8 mouse cellular contexts compared by ENCODE assay signal in the genomic region with DNA sequence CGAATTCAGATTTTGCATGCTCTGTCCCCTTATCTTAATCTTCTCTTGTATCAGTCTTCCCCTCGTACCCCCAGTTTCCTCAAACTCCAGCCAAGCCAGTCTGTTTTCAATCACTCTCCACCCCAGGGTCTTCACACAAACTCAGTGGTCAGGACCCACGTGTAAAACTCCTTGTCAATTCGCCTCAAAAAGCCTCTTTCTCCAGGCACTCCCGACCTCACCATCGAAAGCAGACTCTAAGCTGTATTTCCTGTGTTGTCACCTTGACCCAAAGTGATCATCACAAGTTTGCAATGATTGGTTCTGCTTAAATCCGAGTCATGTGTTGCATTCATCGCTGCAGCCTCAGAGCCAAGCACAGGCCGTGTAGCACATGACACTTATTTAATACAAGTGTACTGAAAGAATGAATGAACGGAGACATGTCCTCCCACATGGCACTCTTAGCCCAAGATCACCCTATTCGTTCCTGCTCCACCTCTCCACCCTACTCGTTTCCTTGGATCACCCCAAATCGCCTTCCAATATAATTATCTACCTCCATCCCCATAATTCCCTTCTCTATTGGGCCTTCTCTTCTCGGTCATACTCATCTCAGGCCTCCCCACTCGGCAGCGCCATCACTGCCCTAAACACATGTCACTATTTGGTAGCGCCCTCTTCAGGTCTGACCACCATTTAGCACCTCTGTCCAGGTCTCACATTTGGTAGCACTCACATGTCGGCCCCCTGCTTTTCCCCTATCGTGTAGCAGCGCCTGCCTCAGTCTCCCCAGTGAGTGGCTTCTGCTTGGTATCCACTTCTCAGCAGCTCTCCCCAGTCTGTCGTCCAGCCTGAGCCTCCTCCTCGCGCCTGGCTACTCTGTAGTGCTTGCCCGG. TPM values are rescaled to one million over a fixed set of nuclear protein-coding genes. Genes with fewer than 3 reads are reported as not detected.
A peak's percentile ranks its signal among the peaks of the same experiment; 100 is the strongest.
DNase-seq lines count a peak whose midpoint lies in the region; ATAC-seq and TF ChIP-seq lines count a peak whose summit lies in the region.

No protein-coding gene starts in this region.

- peak; percentile 44; the same call in 1 of the 2 replicates for TF ChIP-seq CTCF in cortical plate, adult 2 months (IDR thresholded peaks at IDR 0.05; ENCODE audit: extremely low read depth, insufficient read depth, low read length)

- H3K4me3 ChIP-seq in kidney, embryonic 14.5 days (ENCODE audit: low read length) = peak overlapping the region; percentile 72
- peak overlapping the region; percentile 93 for H3K4me3 ChIP-seq in cortical plate, adult 2 months (ENCODE audit: insufficient read depth, low read length)
- H3K4me3 ChIP-seq in hindbrain, embryonic 11.5 days (ENCODE audit: low read depth, low read length) = peak overlapping the region; percentile 82
- peak overlapping the region; percentile 89 for H3K4me3 ChIP-seq in liver, embryonic 12.5 days
- peak overlapping the region; percentile 89 for H3K4me3 ChIP-seq in neural tube, embryonic 13.5 days

- DNase-seq in kidney, postnatal 14 days = no peak
- peak; percentile 80 for DNase-seq in MN1 (ENCODE audit: low spot score)
- peak; percentile 84 for DNase-seq in hindbrain, embryonic 11.5 days (ENCODE audit: low spot score)
- no peak for DNase-seq in urinary bladder, adult 18-20 months (ENCODE audit: low spot score in 2 of 2)

- H3K27ac ChIP-seq in kidney, embryonic 14.5 days (ENCODE audit: low read depth, low read length) = no peak overlapping the region; the same call in 1 of the 2 replicates
- peak overlapping the region; percentile 77 for H3K27ac ChIP-seq in cortical plate, adult 2 months (ENCODE audit: insufficient read depth, low read length)
- peak overlapping the region; percentile 67; the same call in 1 of the 2 replicates for H3K27ac ChIP-seq in hindbrain, embryonic 11.5 days (ENCODE audit: low read depth, low read length)
- peak overlapping the region; percentile 83 for H3K27ac ChIP-seq in liver, embryonic 12.5 days
- H3K27ac ChIP-seq in neural tube, embryonic 13.5 days (replicated peaks) = peak overlapping the region; percentile 69; the same call in 1 of the 2 replicates

- peak overlapping the region; percentile 79 for H3K9ac ChIP-seq in kidney, embryonic 14.5 days (ENCODE audit: low read depth, low read length)
- H3K9ac ChIP-seq in hindbrain, embryonic 11.5 days (ENCODE audit: low read depth, low read length) = peak overlapping the region; percentile 80
- H3K9ac ChIP-seq in liver, embryonic 12.5 days = peak overlapping the region; percentile 94
- peak overlapping the region; percentile 89 for H3K9ac ChIP-seq in neural tube, embryonic 13.5 days

- H3K4me2 ChIP-seq in kidney, embryonic 14.5 days (replicated peaks; ENCODE audit: low read depth, low read length) = peak overlapping the region; percentile 75
- peak overlapping the region; percentile 69 for H3K4me2 ChIP-seq in hindbrain, embryonic 11.5 days (replicated peaks; ENCODE audit: low read depth, low read length)
- peak overlapping the region; percentile 89 for H3K4me2 ChIP-seq in liver, embryonic 12.5 days
- peak overlapping the region; percentile 86 for H3K4me2 ChIP-seq in neural tube, embryonic 13.5 days

- no peaks in the 10 kb centered on the region for H3K27me3 ChIP-seq in kidney, embryonic 14.5 days (ENCODE audit: control insufficient read depth, insufficient read depth, low read length)
- no peaks in the 10 kb centered on the region for H3K27me3 ChIP-seq in hindbrain, embryonic 11.5 days (ENCODE audit: control insufficient read depth, insufficient read depth, low read length)
- no peaks in the 10 kb centered on the region for H3K27me3 ChIP-seq in liver, embryonic 12.5 days (replicated peaks)
- H3K27me3 ChIP-seq in neural tube, embryonic 13.5 days = no peaks in the 10 kb centered on the region

- no peak; the same call in 1 of the 2 replicates for ATAC-seq in kidney, embryonic 14.5 days (ENCODE audit: low FRiP score, low TSS enrichment)
- peak; percentile 77 for ATAC-seq in hindbrain, embryonic 11.5 days (ENCODE audit: low FRiP score)
- peak; percentile 74 for ATAC-seq in liver, embryonic 12.5 days
- ATAC-seq in neural tube, embryonic 13.5 days (ENCODE audit: low read depth) = peak; percentile 11; the same call in 1 of the 2 replicates

- no peaks in the 10 kb centered on the region for H3K9me3 ChIP-seq in kidney, embryonic 14.5 days (ENCODE audit: control insufficient read depth, low read length)
- H3K9me3 ChIP-seq in hindbrain, embryonic 11.5 days (ENCODE audit: control insufficient read depth, low read length) = no peaks in the 10 kb centered on the region
- no peaks in the 10 kb centered on the region for H3K9me3 ChIP-seq in liver, embryonic 12.5 days (replicated peaks)
- no peaks in the 10 kb centered on the region for H3K9me3 ChIP-seq in neural tube, embryonic 13.5 days

- no peak for TF ChIP-seq POLR2A in cortical plate, adult 2 months (IDR thresholded peaks at IDR 0.05; ENCODE audit: extremely low read depth, insufficient read depth, low read length)

- H3K4me1 ChIP-seq in kidney, embryonic 14.5 days (ENCODE audit: control insufficient read depth, insufficient read depth, low read length) = peaks cover 28% of the 10 kb centered on the region
- peaks cover 15% of the 10 kb centered on the region for H3K4me1 ChIP-seq in cortical plate, adult 2 months (ENCODE audit: control insufficient read depth, insufficient read depth, low read length)
- peaks cover 3% of the 10 kb centered on the region for H3K4me1 ChIP-seq in hindbrain, embryonic 11.5 days (replicated peaks; ENCODE audit: control insufficient read depth, insufficient read depth, low read length)
- H3K4me1 ChIP-seq in liver, embryonic 12.5 days = peaks cover 54% of the 10 kb centered on the region
- H3K4me1 ChIP-seq in neural tube, embryonic 13.5 days (replicated peaks) = peaks cover 32% of the 10 kb centered on the region

- peaks cover 22% of the 10 kb centered on the region for H3K36me3 ChIP-seq in kidney, embryonic 14.5 days (ENCODE audit: control insufficient read depth, insufficient read depth, low read length)
- 0 out of 2 replicates have a peak, but pooled peaks cover 3% of the 10 kb centered on the region for H3K36me3 ChIP-seq in hindbrain, embryonic 11.5 days (ENCODE audit: control insufficient read depth, insufficient read depth, low read length)
- peaks cover 48% of the 10 kb centered on the region for H3K36me3 ChIP-seq in liver, embryonic 12.5 days
- peaks cover 25% of the 10 kb centered on the region for H3K36me3 ChIP-seq in neural tube, embryonic 13.5 days

- 8% methylated on average over 24 of the region's 24 CpGs for WGBS in kidney, embryonic 14.5 days
- 9% methylated on average over 24 of the region's 24 CpGs for WGBS in hindbrain, embryonic 11.5 days
- 2% methylated on average over 24 of the region's 24 CpGs for WGBS in liver, embryonic 12.5 days (ENCODE audit: insufficient replicate concordance)
- 9% methylated on average over 24 of the region's 24 CpGs for WGBS in neural tube, embryonic 13.5 days

RNA-seq across cellular contexts. Expression of gene Ppp5c, which starts 0.8 kb away (rescaled TPM):
- polyA plus RNA-seq in kidney, embryonic 14.5 days (2014; fragmentation: Nextera tagmentation; extraction: Ambion mirVana) = 103 and 115 TPM in 2 replicates
- 263 and 268 TPM in 2 replicates for polyA plus RNA-seq in cortical plate, adult 2 months (2012; rRNA removed)
- polyA plus RNA-seq in hindbrain, embryonic 11.5 days (2014; fragmentation: Nextera tagmentation; extraction: Ambion mirVana) = 96.9 and 97.3 TPM in 2 replicates
- polyA plus RNA-seq in liver, embryonic 12.5 days (2016; fragmentation: Nextera tagmentation; extraction: Ambion mirVana) = 70.3 and 75.2 TPM in 2 replicates
- polyA plus RNA-seq in neural tube, embryonic 13.5 days (2015; fragmentation: Nextera tagmentation; extraction: Ambion mirVana) = 116 and 127 TPM in 2 replicates

RNA-seq across cellular contexts. Expression of gene Ccdc8, which starts 34.4 kb away (rescaled TPM):
- polyA plus RNA-seq in kidney, embryonic 14.5 days (2014; fragmentation: Nextera tagmentation; extraction: Ambion mirVana) = 17.5 and 21.4 TPM in 2 replicates
- 1.8 and 1.9 TPM in 2 replicates for polyA plus RNA-seq in cortical plate, adult 2 months (2012; rRNA removed)
- polyA plus RNA-seq in hindbrain, embryonic 11.5 days (2014; fragmentation: Nextera tagmentation; extraction: Ambion mirVana) = 6.2 and 11.0 TPM in 2 replicates
- 3.8 and 3.9 TPM in 2 replicates for polyA plus RNA-seq in liver, embryonic 12.5 days (2016; fragmentation: Nextera tagmentation; extraction: Ambion mirVana)
- polyA plus RNA-seq in neural tube, embryonic 13.5 days (2015; fragmentation: Nextera tagmentation; extraction: Ambion mirVana) = 6.6 and 7.6 TPM in 2 replicates

RNA-seq across cellular contexts. Expression of gene Hif3a, which starts 35.3 kb away (rescaled TPM):
- 14.2 and 19.7 TPM in 2 replicates for polyA plus RNA-seq in kidney, embryonic 14.5 days (2014; fragmentation: Nextera tagmentation; extraction: Ambion mirVana)
- 3.3 and 4.0 TPM in 2 replicates for polyA plus RNA-seq in cortical plate, adult 2 months (2012; rRNA removed)
- 4.8 and 4.9 TPM in 2 replicates for polyA plus RNA-seq in hindbrain, embryonic 11.5 days (2014; fragmentation: Nextera tagmentation; extraction: Ambion mirVana)
- polyA plus RNA-seq in liver, embryonic 12.5 days (2016; fragmentation: Nextera tagmentation; extraction: Ambion mirVana) = 21.1 and 22.6 TPM in 2 replicates
- polyA plus RNA-seq in neural tube, embryonic 13.5 days (2015; fragmentation: Nextera tagmentation; extraction: Ambion mirVana) = 4.3 and 5.2 TPM in 2 replicates

RNA-seq across cellular contexts. Expression of gene Gm42372, which starts 44.1 kb away (rescaled TPM):
- 0.29 and 0.47 TPM in 2 replicates for polyA plus RNA-seq in kidney, embryonic 14.5 days (2014; fragmentation: Nextera tagmentation; extraction: Ambion mirVana)
- 38.9 and 42.5 TPM in 2 replicates for polyA plus RNA-seq in cortical plate, adult 2 months (2012; rRNA removed)
- polyA plus RNA-seq in hindbrain, embryonic 11.5 days (2014; fragmentation: Nextera tagmentation; extraction: Ambion mirVana) = 1.5 and 1.7 TPM in 2 replicates
- polyA plus RNA-seq in liver, embryonic 12.5 days (2016; fragmentation: Nextera tagmentation; extraction: Ambion mirVana) = 0.07 TPM in 2 replicates
- 3.3 and 3.5 TPM in 2 replicates for polyA plus RNA-seq in neural tube, embryonic 13.5 days (2015; fragmentation: Nextera tagmentation; extraction: Ambion mirVana)

RNA-seq across cellular contexts. Expression of gene Psg16, which starts 46.9 kb away (rescaled TPM):
- 0.06 and 0.23 TPM in 2 replicates for polyA plus RNA-seq in kidney, embryonic 14.5 days (2014; fragmentation: Nextera tagmentation; extraction: Ambion mirVana)
- polyA plus RNA-seq in cortical plate, adult 2 months (2012; rRNA removed) = 2.9 and 3.0 TPM in 2 replicates
- 0.05 and 0.10 TPM in 2 replicates for polyA plus RNA-seq in hindbrain, embryonic 11.5 days (2014; fragmentation: Nextera tagmentation; extraction: Ambion mirVana)
- polyA plus RNA-seq in liver, embryonic 12.5 days (2016; fragmentation: Nextera tagmentation; extraction: Ambion mirVana) = 0.06 and 0.13 TPM in 2 replicates
- 1.2 and 1.6 TPM in 2 replicates for polyA plus RNA-seq in neural tube, embryonic 13.5 days (2015; fragmentation: Nextera tagmentation; extraction: Ambion mirVana)

Comparison
In these comparisons a context has a peak if more than half of its experiments do, and no peak if none do; other contexts are left out.
1. DNase-seq: peak in MN1 (single experiment) and hindbrain, embryonic 11.5 days (single experiment); none in kidney, postnatal 14 days (single experiment) and urinary bladder, adult 18-20 months (0 of 2).
2. Peak in every context shown above with its lines, with median percentiles within 50 percentile points of each other: H3K4me2 ChIP-seq, H3K4me3 ChIP-seq and H3K9ac ChIP-seq.